Mouse (Mus musculus) MEL (cell line): ENCODE measurements around the gene Myo18b. TPM values are rescaled to one million over a fixed set of nuclear protein-coding genes. Genes with fewer than 3 reads are reported as not detected.

ENCODE experiments used
- DNase-seq: peaks from one replicate; pipeline ENCODE4 v3.0.0; 2011; ENCODE audit warnings: low read depth, low spot score
- H3K27ac ChIP-seq: 2 replicates; pipeline ENCODE4 v1.5.1; 2012; ENCODE audit warnings: low read depth, mild to moderate bottlenecking, control low read depth, low read length, moderate library complexity; ENCODE audit not compliant: control insufficient read depth
- H3K27me3 ChIP-seq, 2 experiments: fragments of 150-350 bp in 1 of 2; sonication (generic) in 1 of 2; 2 replicates each; pipeline ENCODE4 v1.6.1; 2012; ENCODE audit warnings: low read length in 2 of 2, mild to moderate bottlenecking in 2 of 2, improper control_type of control experiment in 1 of 2, moderate library complexity in 1 of 2; ENCODE audit not compliant: insufficient read depth in 2 of 2, control insufficient read depth in 1 of 2
- H3K36me3 ChIP-seq, 2 experiments: 2 replicates each; pipeline ENCODE4 v1.6.1; 2012 to 2014; ENCODE audit warnings: low read length in 2 of 2, improper control_type of control experiment in 1 of 2, inconsistent platforms in 1 of 2, mild to moderate bottlenecking in 1 of 2; ENCODE audit not compliant: insufficient read depth in 2 of 2, control insufficient read depth in 1 of 2
- H3K4me1 ChIP-seq, 2 experiments: fragments of 150-350 bp in 1 of 2; sonication (generic) in 1 of 2; 2 replicates each; pipeline ENCODE4 v1.6.1; 2012; ENCODE audit warnings: low read length in 2 of 2, improper control_type of control experiment in 1 of 2, mild to moderate bottlenecking in 1 of 2; ENCODE audit not compliant: insufficient read depth in 2 of 2, control insufficient read depth in 1 of 2
- H3K4me3 ChIP-seq, 2 experiments: fragments of 150-350 bp in 1 of 2; sonication (generic) in 1 of 2; 2 replicates each; pipeline ENCODE4 v1.5.1; 2012; ENCODE audit warnings: low read depth in 2 of 2, low read length in 2 of 2, mild to moderate bottlenecking in 2 of 2, moderate library complexity in 2 of 2, control low read depth in 1 of 2, improper control_type of control experiment in 1 of 2; ENCODE audit not compliant: control insufficient read depth in 1 of 2, insufficient read depth in 1 of 2
- H3K79me2 ChIP-seq: 2 replicates; pipeline ENCODE4 v1.6.1; 2012; ENCODE audit warnings: mild to moderate bottlenecking, low read length, moderate library complexity; ENCODE audit not compliant: control insufficient read depth, poor library complexity, insufficient read depth
- H3K9ac ChIP-seq: 2 replicates; pipeline ENCODE4 v1.6.1; 2012; ENCODE audit warnings: low read depth, mild to moderate bottlenecking, control low read depth, low read length, moderate library complexity; ENCODE audit not compliant: control insufficient read depth, poor library complexity, severe bottlenecking
- H3K9me3 ChIP-seq: fragments of 150-350 bp; sonication (generic); replicated peaks from 2 replicates; pipeline ENCODE4 v1.6.1; 2012; ENCODE audit warnings: mild to moderate bottlenecking, low read length, improper control_type of control experiment, moderate library complexity; ENCODE audit not compliant: insufficient read depth
- ETS1 ChIP-seq: IDR thresholded peaks from 2 replicates; pipeline ENCODE4 v1.6.1; 2012; ENCODE audit warnings: low read depth, mild to moderate bottlenecking, inconsistent platforms, low read length, improper control_type of control experiment, moderate library complexity
- GATA1 ChIP-seq: IDR thresholded peaks from 2 replicates; pipeline ENCODE4 v1.6.1; 2011; ENCODE audit warnings: low read depth, low read length, improper control_type of control experiment
- HCFC1 ChIP-seq: IDR thresholded peaks from 2 replicates; pipeline ENCODE4 v1.6.1; 2012; ENCODE audit warnings: low read depth, mild to moderate bottlenecking, inconsistent platforms, low read length, improper control_type of control experiment, moderate library complexity
- JUND ChIP-seq: IDR thresholded peaks from 2 replicates; pipeline ENCODE4 v1.6.1; 2011; ENCODE audit warnings: low read depth, mild to moderate bottlenecking, improper control_type of control experiment, low read length
- KAT2A ChIP-seq: conservative IDR thresholded peaks from 2 replicates; pipeline ENCODE4 v1.6.1; 2012; ENCODE audit warnings: low read depth, low read length, improper control_type of control experiment, inconsistent platforms
- MAFK ChIP-seq: IDR thresholded peaks from 2 replicates; pipeline ENCODE4 v1.6.1; 2011; ENCODE audit warnings: low read depth, mild to moderate bottlenecking, low read length, improper control_type of control experiment, borderline replicate concordance
- MAX ChIP-seq: IDR thresholded peaks from 2 replicates; pipeline ENCODE4 v1.6.1; 2011; ENCODE audit warnings: low read length, improper control_type of control experiment
- MAZ ChIP-seq: IDR thresholded peaks from 2 replicates; pipeline ENCODE4 v1.6.1; 2012; ENCODE audit warnings: low read depth, mild to moderate bottlenecking, inconsistent platforms, low read length, improper control_type of control experiment
- MXI1 ChIP-seq: IDR thresholded peaks from 2 replicates; pipeline ENCODE4 v1.6.1; 2011; ENCODE audit warnings: mild to moderate bottlenecking, low read depth, low read length, improper control_type of control experiment
- MYB ChIP-seq: IDR thresholded peaks from 2 replicates; pipeline ENCODE4 v1.6.1; 2011; ENCODE audit warnings: mild to moderate bottlenecking, low read depth, low read length, improper control_type of control experiment
- NRF1 ChIP-seq: IDR thresholded peaks from 2 replicates; pipeline ENCODE4 v1.6.1; 2014; ENCODE audit warnings: low read depth, mild to moderate bottlenecking, inconsistent platforms, low read length, improper control_type of control experiment, moderate library complexity; ENCODE audit not compliant: poor library complexity, insufficient read depth, severe bottlenecking
- POLR2A ChIP-seq, 2 experiments: IDR thresholded peaks; 2 replicates each; pipeline ENCODE4 v1.6.1; 2011 to 2012; ENCODE audit warnings: low read length in 2 of 2, mild to moderate bottlenecking in 2 of 2, control low read depth in 1 of 2, improper control_type of control experiment in 1 of 2, low read depth in 1 of 2, moderate library complexity in 1 of 2; ENCODE audit not compliant: control insufficient read depth in 1 of 2, insufficient read depth in 1 of 2, poor library complexity in 1 of 2
- RAD21 ChIP-seq: IDR thresholded peaks from 2 replicates; pipeline ENCODE4 v1.6.1; 2011; ENCODE audit warnings: mild to moderate bottlenecking, low read depth, low read length, improper control_type of control experiment
- RCOR1 ChIP-seq: IDR thresholded peaks from 2 replicates; pipeline ENCODE4 v1.6.1; 2012; ENCODE audit warnings: low read depth, mild to moderate bottlenecking, inconsistent platforms, low read length, improper control_type of control experiment
- SIN3A ChIP-seq: IDR thresholded peaks from 2 replicates; pipeline ENCODE4 v1.6.1; 2012; ENCODE audit warnings: low read length, improper control_type of control experiment, inconsistent platforms
- UBTF ChIP-seq: IDR thresholded peaks from 2 replicates; pipeline ENCODE4 v1.6.1; 2012; ENCODE audit warnings: low read depth, mild to moderate bottlenecking, inconsistent platforms, low read length, improper control_type of control experiment, moderate library complexity, borderline replicate concordance; ENCODE audit not compliant: insufficient read depth
- ZC3H11A ChIP-seq: IDR thresholded peaks from 2 replicates; pipeline ENCODE4 v1.6.1; 2012; ENCODE audit warnings: low read depth, mild to moderate bottlenecking, inconsistent platforms, low read length, improper control_type of control experiment
- ZKSCAN1 ChIP-seq: IDR thresholded peaks from 2 replicates; pipeline ENCODE4 v1.6.1; 2012; ENCODE audit warnings: low read depth, mild to moderate bottlenecking, inconsistent platforms, low read length, improper control_type of control experiment, moderate library complexity
- polyA plus RNA-seq, 2 experiments: library from polyadenylated mRNA; stranded (reverse) in 1 of 2; unstranded in 1 of 2; fragments of >175 nt in 1 of 2; fragments of >200 nt in 1 of 2; gene quantifications; 2 replicates each; pipeline versions ENCODE4 v1.2.1 to v1.2.4; 2012; ENCODE audit warnings: low replicate concordance in 2 of 2, low read depth in 1 of 2; ENCODE audit not compliant: insufficient read length in 2 of 2, insufficient read depth in 1 of 2, missing spikeins in 1 of 2
- total RNA-seq: library from RNA; depleted of rRNA; stranded (reverse); fragments of 300-350 nt; gene quantifications from 2 replicates; pipeline ENCODE4 v1.2.3, GENCODE M21; 2012

Myo18b gene
- total and polyA plus RNA-seq, 3 experiments, result not detected

DNA sequence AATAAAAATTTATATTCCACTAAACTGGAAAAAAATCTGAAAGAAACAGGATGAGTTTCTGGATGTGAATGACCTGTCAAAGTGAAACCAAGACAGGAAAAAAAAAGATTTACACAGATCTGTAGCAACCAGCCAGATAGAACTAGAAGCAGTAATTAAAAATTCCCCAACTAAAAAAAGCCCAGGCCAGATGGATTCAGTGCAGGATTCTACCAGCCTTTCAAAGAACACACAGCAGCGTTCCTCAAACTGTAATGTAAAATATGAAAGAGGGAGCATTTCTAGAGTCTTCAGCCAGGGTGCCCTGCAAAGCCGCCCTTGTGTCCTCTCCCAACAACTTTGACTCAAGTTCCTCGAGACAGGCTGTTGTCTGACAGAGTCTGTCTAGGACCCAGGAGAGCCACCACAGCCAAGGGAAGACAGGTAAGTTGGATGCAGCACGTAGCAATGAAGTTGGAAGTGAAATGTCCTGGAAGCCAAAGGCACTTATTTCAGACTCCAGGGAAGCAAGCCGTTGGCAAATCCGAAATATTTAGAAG lies 246.9 kb downstream of the Myo18b start:
- no peak for TF ChIP-seq MAZ
- no peak for TF ChIP-seq ZC3H11A
- TF ChIP-seq MXI1, result no peak
- no peak for TF ChIP-seq RCOR1
- no peak for TF ChIP-seq MAFK
- no peak for TF ChIP-seq HCFC1
- no peak for TF ChIP-seq UBTF
- no peak for TF ChIP-seq MAX
- TF ChIP-seq GATA1, result no peak
- no peak for TF ChIP-seq JUND
- no peak for TF ChIP-seq RAD21
- no peak for TF ChIP-seq SIN3A
- no peak for TF ChIP-seq POLR2A (IDR thresholded peaks at IDR 0.05; ENCODE audit: control insufficient read depth in 1 of 2, insufficient read depth in 1 of 2, low read depth in 1 of 2, low read length in 2 of 2, poor library complexity in 1 of 2)
- TF ChIP-seq KAT2A, result no peak
- no peak for TF ChIP-seq MYB
- TF ChIP-seq ZKSCAN1, result no peak
- H3K9me3 ChIP-seq, result no peaks in the 10 kb centered on the region

GRCm38 (mm10) chr5:112646871-112647270 lies 249.3 kb downstream of the Myo18b start:
- Histone ChIP-seq H3K9ac (no peak overlapping the region), H3K9me3 (no peaks in the 10 kb centered on the region), H3K36me3 (no peaks in the 10 kb centered on the region), H3K27me3 (no peaks in the 10 kb centered on the region), H3K27ac (no peak overlapping the region), H3K4me3 (no peak overlapping the region), H3K4me1 (no peaks in the 10 kb centered on the region), H3K79me2 (no peaks in the 10 kb centered on the region)
- TF ChIP-seq ZC3H11A (no peak), MAZ (no peak), MAFK (no peak), RCOR1 (no peak), KAT2A (no peak), ETS1 (no peak), NRF1 (no peak), MXI1 (no peak)
- DNase-seq, result no peak

More for the DNA sequence above, 246.9 kb downstream of the Myo18b start:
- Histone ChIP-seq H3K4me1 (no peaks in the 10 kb centered on the region), H3K4me3 (no peak overlapping the region), H3K27ac (no peak overlapping the region), H3K27me3 (no peaks in the 10 kb centered on the region), H3K36me3 (no peaks in the 10 kb centered on the region), H3K79me2 (no peaks in the 10 kb centered on the region), H3K9ac (no peak overlapping the region)
- no peak for DNase-seq
